Mouse (Mus musculus): Measurements from ENCODE around the gene Sv2b.
"Not testable (repeated sequence)": the region's sequence is repeated elsewhere in the genome, so short reads cannot be mapped to it uniquely, and the experiment has no call there.

Sv2b gene

GRCm38 (mm10) chr7:75207965-75208644 lies 101.0 kb downstream of the Sv2b start:
- DNase-seq, result no peak

DNA sequence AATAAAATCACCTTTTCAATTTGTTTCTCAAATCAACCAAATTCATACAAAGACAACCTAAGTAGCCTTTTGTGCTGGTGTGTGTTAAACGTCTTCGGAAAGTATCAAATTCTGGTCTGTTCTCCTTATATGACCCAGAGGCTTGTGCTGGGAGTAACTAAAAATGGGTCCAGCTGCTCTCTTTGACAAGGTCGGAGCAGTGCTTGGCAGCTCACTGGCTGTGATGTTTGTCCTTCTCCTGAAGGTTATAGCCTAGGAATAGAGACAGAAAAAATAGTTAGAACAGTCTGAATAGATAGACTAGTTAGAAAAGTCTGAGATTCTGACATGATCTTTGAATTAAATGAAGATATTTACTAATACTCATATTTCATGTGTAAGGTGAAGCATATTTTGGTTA lies 102.4 kb downstream of the Sv2b start:
- no peak for DNase-seq

GRCm38 (mm10) chr7:75205386-75205785 lies 103.7 kb downstream of the Sv2b start:
- DNase-seq, result no peak

DNA sequence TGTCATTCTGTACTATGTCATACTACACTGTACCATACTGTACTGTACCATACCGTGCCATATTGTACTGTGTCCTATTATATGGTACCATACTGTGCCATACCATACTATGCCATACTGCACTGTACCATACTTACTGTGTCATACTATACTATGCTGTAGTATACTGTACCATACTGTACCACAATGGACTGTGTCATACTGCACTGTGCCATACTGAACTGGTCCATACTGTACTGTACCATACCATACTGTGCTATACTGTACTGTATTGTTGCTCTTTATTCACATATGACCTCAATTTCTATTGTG lies 114.2 kb downstream of the Sv2b start:
- not testable (repeated sequence) for DNase-seq

DNA sequence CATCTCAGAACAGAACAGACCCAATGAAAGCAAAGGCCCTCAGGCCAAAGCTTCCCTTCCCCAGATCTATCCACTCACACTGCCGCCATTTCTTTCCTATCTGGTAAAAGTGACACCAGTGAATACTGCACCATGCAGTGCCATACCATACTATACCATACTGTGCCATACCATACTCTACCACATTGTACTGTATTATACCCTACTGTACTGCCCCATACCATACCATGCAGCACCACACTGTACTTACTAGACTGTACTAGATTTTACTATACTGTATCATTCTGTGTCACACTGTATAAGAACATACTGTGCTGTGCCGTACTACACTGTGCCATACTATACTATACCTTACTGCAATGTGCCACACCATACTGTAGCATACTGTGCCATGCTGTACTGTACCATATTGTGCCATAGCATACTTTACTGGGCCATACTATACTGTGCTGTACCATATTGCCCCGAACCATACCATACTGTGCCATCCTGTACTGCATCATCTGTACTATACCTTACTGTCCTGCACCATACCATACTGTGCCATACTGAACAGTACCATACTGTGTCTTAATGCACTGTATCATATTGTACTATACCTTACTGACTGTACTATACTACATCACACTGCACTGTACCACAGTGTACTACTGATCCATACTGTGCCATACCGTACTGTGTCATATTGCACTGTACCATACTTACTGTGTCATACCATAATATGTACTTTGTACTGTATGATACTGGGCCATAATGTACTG lies 114.7 kb downstream of the Sv2b start:
- DNase-seq, result no peak

DNA sequence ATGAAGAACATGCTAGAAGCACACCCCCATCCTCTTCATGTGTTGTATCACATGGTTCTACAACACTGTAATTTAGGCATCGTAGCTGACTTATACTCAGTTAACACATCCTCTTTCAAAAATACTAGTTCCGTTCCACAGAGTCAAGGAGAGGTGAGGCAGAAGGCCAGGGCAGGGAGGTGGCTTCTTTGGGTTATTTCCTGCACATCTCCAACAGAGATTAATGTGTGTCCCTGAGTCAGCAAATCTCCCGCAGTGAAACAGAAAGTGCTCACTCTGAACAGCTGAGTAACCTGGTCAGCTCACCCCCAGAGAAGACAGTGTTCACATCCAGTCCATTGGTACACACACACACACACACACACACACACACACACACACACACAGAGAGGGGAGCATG lies 118.9 kb downstream of the Sv2b start:
- DNase-seq, result no peak

DNA sequence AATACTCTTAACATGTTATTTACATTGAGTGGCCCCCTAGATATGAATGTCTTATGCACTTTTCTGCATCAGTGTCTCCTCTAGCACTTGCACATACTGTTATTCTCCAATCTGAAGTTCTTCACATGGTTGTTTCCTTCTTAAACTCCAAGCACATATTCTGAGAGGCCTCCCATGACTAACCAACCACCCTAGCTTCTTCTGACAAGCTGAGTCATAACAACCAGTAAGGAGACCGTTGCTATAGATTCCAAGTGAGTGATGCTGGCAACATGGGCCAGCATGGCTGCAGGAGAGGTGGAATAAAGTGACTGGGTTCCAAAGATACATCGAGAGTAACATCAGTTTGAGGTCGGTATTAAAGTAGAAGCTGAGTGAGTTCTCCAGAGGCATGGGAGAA lies 134.0 kb downstream of the Sv2b start:
- DNase-seq, result no peak

- DNase-seq, result no peak
Observed at GRCm38 (mm10) chr7:75167481-75167880, 141.6 kb downstream of the Sv2b start.

GRCm38 (mm10) chr7:75147174-75147573 lies 161.9 kb downstream of the Sv2b start:
- no peak for DNase-seq

- DNase-seq, result no peak
Observed at GRCm38 (mm10) chr7:75142800-75143199, 166.3 kb downstream of the Sv2b start.

DNA sequence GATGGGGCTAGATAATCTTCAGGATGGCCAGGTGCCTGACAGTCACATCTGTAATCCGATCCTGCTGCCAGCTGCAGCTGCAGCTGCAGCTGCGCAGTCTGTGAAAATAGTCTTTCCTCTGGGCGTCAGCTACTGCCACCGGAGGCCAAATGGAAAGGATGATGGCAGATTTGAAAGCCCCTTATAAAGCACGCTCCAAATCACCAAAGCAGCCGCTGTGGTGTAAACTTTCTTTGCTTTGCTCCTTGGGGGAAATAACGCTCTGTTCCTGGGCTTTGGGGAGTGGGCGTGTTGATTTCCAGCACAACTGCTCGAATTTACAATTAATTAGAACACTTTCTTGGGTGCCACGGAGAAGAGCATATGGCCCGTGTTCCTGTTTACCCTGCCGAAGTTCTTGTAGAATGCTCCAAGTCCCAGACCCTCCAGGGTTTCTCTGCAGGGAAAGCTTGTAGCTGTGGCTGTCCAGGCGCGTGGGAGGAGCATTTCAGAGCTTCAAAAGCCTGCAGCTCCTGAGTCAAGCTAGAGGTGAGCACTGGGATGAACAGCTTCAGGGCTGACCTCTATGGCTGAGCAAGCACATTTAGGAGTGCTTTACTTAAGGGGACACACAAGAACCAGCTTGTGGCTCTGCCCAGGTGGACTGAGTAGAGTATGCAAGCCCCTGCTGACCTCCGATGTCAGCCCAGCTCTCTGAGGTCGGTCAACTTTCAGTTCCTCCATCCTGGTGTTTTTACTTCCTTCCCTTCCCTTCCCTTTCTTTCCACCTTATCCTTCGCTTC lies 167.0 kb downstream of the Sv2b start:
- DNase-seq, result peak; percentile 7

- DNase-seq, result no peak
Observed at GRCm38 (mm10) chr7:75139306-75139705, 169.8 kb downstream of the Sv2b start.

DNA sequence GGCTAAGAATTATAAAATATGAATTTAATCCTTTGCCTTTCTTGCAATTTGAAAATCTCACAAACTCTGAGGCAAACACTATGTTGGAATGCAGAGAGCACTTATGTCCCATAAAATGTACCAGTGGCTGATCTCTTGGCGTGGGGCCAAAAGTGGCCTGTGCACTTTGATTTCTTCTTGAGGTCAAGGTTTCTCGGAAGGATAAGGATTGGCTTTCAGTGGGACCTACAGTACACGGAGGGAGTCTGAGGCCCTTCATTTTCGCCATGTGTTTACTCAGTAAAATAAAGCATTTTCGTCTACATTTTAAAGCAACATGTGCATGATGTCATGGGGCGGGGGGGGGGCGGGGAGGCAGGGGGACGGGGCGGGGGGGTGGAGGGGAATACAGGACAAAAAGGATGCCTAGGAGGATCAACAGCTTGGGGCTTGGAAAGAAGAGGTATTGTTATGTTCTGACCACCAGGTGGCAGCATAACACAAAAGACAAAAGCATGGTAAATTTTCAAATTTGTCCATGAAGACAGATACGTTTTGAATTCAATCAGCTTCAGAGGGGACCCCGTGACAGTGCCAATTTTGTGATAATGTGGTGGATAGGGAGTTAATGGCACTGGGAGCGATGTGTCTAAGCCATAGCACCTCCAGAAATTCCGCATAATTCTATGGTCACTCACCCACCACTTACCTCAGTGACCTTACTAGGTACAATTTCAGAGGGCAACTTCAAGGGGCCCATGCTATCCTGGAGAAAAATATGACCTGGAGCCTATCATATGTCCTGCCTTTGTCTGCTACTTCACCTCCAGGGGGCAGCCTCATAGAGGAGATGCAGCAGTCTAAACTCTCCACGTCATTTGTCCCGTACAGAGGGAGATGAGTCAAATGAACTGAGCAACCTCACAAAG lies 174.1 kb downstream of the Sv2b start:
- peak; percentile 38 for DNase-seq

DNA sequence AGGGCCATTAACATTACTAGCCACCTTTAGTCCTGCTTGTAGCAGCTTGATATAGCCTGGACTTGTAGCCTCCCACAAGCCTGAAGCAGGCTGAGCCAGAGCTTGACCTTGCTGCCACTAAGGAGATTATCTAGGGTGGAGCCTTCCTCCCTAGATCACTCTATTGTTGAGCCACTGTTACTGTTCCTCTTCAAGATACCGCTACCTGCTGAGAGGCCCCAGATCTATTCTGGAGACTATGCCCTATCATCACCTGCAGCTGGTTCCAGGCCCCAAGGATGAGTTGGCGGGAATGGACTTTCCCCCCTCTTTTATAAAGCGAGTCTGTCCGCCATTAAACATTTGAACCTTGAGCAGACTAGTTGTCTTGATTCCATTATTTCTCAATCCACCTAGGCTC lies 181.0 kb downstream of the Sv2b start:
- DNase-seq, result no peak

DNA sequence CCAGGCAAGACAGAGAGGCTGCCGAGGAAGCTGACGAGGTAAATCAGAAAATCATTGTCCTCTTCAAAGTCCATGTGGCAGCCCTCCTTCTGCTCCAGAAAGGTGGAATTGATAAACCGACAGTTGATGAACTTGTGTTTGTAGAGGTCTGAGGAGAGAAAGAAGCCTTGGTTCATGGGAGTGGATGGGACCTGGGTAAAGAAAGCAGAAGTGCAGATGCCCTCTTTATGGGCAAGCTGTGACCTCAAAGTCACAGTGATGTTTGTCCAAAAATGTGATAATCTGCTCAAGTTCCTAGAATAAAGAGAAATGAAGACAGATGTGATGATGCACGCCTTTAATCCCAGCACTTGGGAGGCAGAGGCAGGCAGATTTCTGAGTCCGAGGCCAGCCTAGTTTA lies 185.0 kb downstream of the Sv2b start:
- no peak for DNase-seq

DNA sequence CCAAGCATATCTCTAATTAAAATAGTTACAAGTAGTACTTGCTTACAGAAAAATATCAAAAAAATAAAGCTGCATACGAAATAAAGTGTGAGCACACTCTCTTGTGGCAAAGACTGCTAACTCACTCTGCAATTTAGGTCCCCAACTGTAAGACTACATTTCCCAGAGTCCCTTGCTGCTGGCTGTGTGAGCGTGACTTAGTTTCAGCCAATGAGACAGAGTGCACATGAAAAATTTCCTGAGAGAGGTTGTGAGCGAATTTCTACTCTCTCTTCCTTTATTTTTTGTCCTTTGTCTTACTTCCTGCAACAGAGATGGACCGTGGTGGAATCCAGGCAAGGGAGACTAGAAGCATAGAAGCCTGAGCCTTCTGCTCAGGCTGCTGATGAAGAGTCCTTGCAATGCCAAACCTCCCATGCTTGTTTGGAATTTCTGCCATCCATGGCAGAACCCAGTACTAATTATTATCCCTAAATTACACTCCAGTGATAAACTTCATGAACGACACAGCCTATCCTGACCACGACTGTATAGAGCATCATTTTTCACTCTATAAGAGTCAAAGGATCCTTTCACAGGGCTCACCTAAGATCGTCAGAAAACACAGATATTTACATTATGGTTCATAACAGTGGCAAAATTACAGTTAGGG lies 190.9 kb downstream of the Sv2b start:
- DNase-seq, result peak; percentile 65

DNA sequence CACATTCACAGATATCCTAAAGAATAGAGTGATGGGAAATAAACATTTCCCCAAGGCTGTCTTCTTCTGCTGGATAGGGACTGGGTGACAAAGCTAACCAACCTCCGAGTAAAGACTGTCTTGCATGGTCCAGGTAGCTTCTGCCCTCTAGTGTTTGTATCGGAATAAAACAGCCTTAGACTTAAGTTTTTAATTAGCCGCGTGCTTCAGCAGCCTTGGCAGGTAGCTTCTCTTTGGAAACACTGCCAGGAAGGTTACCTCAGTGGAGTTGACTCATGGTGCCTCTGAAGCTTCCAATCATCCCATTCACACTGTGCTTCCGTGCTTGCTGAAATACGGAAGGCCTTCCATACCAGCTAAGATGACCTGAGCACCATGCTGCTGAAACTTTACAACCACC lies 198.4 kb downstream of the Sv2b start:
- DNase-seq, result peak; percentile 60

DNA sequence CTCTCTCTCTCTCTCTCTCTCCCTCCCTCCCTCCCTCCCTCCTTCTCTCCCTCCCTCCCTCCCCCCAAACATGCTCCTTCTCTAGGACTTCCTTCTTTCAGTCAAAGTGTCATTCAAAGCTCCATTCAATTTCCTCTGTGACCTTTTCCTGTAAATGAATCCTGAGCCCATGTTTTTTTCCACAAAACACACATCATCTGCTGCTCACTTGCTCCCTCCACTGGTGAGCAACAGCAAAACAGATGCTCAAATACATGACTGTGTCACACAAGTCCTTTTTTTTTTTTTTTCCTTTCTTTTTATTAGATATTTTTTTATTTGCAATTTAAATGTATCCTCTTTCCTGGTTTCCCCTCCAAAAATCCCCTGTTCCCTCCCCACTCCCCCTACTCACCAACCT lies 201.6 kb downstream of the Sv2b start:
- DNase-seq, result peak; percentile 65

DNA sequence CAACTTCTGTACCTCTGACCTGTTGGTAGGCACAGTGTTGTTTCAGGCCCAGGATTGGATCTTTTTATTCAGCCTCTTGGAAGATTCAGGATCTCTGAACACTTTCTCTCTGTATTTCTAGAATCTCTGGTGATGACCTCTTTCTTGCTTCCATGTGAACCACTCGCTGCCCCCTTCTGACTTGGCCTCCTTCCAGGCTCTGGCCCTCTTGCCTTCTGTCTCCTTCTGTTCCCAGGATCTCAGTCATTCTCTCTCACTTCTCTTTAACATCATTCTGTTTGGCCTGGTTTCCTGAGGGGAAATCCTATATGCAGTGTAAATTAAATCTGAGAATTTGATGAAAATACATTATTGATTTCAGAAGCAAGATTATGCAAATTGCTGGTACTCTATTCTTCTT lies 205.2 kb downstream of the Sv2b start:
- DNase-seq, result no peak

- no peak for DNase-seq
Observed at GRCm38 (mm10) chr7:75102536-75103332, 206.3 kb downstream of the Sv2b start.

GRCm38 (mm10) chr7:75085473-75085872 lies 223.6 kb downstream of the Sv2b start:
- DNase-seq, result no peak

DNA sequence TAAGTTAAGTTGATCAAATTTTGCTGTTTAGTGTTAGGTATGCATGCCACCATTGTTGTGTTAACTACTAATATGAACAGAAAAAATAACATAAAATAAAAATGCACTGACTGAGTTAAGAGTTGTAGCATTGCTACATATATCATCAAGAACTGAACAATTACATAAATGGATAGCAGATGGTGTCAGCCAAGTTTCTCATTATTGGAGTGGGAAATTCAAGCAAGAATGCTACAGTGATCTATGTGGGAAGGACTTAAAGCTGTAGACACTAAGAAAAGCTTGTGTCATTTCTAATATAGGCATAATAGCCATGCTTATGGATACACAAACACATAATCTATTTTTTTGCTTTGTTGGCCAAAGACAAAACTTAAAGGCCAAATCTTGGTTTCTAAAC lies 228.9 kb downstream of the Sv2b start:
- no peak for DNase-seq
